Mouse (Mus musculus) megakaryocyte-erythroid progenitor cell, adult 5-6 weeks (primary cell): Measurements from ENCODE around the gene Sla2. TPM values are rescaled to one million over a fixed set of nuclear protein-coding genes. Genes with fewer than 3 reads are reported as not detected.
"Not testable (repeated sequence)": the region's sequence is repeated elsewhere in the genome, so short reads cannot be mapped to it uniquely, and the experiment has no call there.

Source experiments
- ATAC-seq: replicated peaks from 2 replicates; pipeline ENCODE4 v1.8.0; 2016; ENCODE audit warnings: mild to moderate bottlenecking, inconsistent platforms; ENCODE audit not compliant: severe bottlenecking, poor library complexity, low FRiP score, low TSS enrichment
- total RNA-seq, 2 experiments: library from RNA; stranded (forward) in 1 of 2; stranded (reverse) in 1 of 2; fragments of 200-1000, 215-1000 nt in 1 of 2; fragments of >200 nt in 1 of 2; fragmentation: Nextera tagmentation in 1 of 2; gene quantifications; 2 replicates each; pipeline ENCODE4 v1.2.3; 2014 to 2017

Gene Sla2
- total RNA-seq, 2 experiments from 2014 or later = 0.35 to 1.7 TPM

DNA sequence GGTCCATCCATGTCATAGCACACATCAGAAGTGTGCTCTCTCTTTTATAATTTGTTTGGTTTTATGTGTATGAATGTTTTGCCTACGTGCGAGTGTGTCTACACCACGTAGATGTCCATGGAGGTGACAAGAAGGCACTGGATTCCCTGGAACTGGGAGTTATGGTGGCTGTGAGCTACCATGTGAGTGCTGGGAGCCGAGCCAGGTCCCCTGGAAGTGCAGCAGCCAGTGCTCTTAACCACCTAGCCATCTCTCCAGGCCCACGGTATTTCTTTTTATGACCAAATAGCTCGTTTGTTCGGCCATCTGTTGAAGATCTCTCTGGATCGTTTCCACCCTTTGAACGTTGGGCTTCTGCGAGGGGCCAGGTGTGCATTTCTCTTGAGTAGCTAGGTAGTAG, 43.7 kb downstream of the Sla2 start:
- ATAC-seq = no peak

DNA sequence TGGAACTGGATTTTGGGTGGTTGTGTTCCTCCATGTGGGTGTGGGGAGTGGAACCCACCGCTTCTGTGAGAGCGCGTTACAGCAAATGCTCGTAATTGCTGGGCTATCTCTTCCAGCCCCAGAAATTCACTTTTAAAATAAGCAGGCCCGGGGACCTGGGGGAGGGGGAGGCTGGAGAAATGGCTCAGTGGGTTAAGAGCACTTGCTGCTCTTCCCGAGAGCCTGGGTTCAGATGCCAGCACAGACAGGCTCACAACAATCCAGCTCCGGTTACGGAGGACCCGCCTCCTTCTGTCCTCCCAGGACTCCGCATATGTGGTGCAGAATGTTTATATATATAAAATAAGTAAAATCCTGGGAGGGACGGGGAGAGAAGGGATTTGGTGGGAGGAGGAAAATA, 44.3 kb downstream of the Sla2 start:
- ATAC-seq = no peak

DNA sequence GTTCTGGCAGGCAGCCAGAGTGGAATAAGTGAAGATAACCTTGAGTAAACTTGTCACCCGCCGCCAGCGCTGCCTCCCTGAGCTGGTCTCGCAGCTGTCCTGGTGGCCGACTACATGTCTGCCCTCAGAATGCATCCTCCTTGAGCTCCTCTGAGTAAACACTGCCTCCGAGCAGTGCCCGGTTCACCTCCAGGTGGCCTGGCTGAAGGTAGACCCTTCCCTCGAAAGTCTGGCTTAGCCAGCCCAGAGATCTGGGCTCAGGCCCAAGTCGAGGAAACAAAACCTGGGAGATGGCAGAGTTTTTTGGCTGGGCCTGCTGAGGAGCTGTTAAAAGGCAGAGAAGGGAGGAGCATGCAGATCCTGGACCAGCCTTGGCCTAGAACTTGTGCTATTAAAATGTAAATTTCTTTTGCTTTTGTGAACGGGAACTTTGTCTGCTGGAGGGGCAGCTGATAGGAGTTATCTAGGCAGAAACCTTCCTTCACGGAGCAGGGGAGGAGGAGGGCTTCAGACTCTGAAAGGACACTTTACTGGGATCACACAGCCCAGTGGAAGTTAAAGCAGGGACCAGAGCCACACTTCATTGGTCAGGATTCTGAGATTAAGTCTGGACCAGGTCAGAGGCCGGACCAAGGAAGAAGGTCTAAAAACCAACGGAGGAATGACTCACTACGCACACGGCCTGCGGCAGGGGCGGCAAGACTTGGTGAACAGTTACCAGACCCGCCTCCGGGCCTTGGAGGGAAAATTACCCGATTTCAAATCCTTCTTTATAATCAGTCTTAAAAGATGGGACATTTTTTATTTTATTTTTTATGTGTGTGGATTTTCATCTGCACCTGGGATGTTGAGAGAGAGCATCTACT, 44.9 kb downstream of the Sla2 start:
- ATAC-seq = peak; percentile 55

DNA sequence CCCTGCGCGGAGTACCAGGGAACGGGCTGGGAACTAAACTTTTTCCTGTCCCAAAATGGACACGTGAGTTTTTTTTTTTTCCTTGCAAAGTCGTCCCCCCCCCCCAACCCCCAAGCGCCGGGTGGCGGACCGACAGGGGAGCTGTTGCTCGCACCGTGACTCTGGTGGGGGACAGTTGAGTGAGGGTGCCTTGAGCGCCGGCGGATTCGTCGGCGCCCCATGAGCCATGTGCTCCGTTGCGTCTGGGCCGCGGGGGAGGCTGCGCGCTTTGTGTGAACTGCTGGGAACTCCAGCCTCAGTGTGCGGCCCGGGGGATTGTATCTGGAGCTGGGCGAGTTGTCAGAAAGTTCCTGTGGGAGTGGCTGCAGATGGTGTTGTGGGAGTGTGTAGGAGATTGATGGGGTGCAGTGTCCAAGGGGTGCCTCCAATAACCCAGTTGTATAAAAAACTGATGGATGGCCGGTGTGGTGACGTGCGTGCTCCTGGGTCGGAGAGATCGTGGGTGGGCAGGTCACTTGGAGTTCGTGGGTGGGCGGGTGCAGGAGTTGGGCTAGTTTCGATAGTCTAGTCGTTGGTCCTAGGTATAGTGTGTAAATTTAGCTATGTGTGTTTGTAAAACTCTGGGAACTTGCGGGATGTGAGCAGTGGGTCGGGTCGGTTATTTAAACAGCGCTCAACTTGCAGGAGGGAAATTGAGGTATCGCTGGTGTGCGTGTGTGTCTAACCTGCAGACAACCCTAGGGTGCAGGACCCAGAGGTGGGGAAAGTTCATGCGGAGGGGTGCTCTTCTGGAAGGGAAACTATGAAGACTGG, 45.8 kb downstream of the Sla2 start:
- peak; percentile 50 for ATAC-seq

DNA sequence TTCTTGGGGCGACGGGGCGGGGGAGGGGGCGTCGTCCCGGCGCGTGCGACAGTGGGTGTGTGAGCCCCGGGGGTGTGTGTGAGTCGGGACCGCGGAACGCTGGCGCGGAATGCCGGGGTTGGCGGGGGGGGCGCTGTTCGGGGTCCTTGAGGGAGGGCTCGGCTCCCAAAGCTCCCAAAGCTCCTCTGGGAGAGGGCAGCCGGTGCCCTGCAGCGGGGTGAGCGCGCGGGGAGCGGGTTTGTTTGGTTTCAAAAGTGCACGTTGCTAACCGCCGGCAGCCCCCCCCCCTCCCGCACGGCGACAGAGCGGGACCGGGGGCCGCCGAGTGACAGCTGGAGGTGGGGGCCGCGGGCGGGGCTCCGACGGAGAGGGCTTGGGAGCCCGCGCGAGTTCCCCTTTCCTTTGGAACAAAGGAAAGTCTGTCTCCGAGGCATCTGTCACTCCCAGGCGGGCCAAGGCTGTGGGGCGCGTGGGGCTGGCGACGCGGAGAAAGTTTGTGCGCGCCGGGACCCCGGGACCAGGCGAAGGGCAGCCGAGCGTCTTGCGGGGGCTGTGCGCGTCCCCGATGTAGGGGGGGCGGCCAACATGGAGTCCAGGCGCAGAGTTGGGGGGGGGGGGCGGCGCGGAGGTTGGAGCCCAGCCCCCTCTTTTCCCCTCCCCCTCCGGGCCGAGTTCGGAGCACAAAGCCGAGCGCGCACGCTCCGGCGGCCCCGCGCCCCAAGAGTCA, 46.5 kb downstream of the Sla2 start:
- no peak for ATAC-seq

DNA sequence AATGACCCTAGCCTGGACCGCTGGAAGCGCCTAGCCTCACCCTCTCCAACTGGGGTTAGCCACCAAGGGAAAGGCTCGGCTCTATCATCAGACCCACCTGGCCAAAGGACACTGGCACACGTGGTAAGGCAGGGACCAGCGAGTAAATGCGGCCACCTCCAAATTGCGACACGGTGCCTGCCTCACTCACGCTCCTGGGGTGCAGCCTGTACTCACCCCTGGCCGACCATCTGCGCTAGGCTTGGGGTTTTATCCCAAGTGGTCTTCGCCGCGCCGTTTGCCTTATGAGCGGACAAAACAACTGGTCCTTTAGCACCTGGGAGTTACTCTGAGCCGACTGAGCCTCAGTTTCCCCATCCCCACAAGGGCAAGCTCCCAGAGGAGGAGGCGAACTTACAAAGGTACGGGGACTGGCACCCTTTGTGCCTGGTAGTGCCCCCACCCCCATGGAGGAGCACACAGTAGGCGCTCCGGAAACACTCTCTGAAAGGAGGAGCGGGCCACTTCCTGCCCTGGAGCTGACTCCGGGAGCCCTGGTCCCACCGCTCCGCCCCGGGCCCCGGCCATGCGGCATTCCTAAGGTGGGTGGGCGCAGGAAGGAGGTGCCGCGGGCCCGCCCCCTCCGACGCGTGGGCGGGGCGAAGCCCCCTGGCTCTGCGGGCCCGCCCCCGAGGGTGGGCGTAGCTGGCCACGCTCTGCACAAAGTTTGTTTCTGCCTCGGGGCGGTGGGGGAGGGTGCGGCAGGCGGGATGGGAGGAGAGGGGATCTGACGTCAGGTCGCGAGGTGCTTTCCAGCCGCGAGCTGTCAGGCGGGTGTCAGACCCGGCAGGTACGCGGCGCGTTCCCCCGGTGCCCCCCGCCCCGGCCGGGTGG, 47.4 kb downstream of the Sla2 start, which contains the start of gene Tgif2:
Gene Tgif2, plus strand, starts transcription at position 689 of the 873 bp plus-strand sequence.
- peak; percentile 51 for ATAC-seq

DNA sequence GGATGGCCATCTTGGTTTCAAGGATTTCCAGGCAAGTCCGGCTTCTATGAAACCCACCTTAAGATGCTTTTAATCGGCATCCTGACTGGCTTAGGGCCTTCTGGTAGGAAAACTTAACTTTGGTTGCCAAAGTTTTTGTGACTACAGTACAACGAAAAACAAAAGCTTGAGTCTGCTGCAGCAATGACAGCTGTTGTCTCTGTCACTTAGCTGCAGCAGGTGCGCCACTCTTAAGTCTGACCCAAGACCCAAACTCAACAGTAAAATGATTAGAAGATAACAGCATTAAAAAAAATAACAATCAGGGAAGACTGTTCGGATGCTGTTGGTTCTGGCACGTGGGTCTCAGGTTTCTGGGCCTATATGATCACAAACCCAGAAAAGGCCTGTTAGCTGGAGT, 48.2 kb downstream of the Sla2 start:
- ATAC-seq = no peak

DNA sequence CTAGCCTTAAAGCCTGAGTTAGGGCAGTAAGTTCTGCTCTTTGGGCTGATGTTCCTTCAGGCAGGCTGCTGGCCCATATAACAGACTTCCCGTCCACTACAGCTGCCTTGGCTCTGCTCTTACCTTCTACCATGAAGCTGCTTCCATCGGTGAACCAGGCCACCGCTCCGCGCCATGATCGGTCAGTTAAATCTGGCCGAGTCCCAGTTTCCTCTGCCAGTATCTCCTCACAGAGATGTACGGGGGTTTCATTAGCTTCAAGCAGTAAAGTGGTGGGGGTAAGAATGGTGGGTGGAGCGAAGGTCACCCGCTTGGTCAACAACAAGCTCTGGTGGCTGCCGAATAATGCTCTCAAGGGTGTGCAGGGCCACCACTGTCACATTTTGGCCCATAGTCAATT, 52.7 kb downstream of the Sla2 start:
- no peak for ATAC-seq

DNA sequence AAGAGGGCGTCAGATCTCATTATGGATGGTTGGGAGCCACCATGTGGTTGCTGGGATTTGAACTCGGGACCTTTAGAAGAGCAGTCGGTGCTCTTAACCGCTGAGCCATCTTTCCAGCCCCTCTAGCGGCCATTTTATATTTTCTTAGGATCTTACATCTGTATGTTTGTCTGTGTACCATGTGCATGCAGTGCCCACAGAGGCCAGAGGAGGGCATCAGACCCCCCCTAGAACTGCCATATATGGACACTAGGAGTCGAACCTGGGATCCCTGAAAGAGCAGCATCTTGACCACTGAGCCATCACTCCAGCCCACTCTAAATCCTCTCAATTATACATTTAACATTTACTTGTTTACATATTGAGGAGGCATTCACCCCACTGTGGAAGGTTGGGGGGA, 61.9 kb downstream of the Sla2 start:
- not testable (repeated sequence) for ATAC-seq

Other genes with a start within 250 kb of the Sla2 start
- gene Myl9, start 111.8 kb downstream of the Sla2 start, total RNA-seq (2014; fragmentation: Nextera tagmentation) = not detected in 2 replicates
- gene Myl9, start 111.8 kb downstream of the Sla2 start, total RNA-seq (2017) = not detected in 2 replicates
- 17.1 and 27.3 TPM in 2 replicates for gene Tgif2, start 47.2 kb downstream of the Sla2 start, total RNA-seq (2014; fragmentation: Nextera tagmentation)
- gene Tgif2, start 47.2 kb downstream of the Sla2 start, total RNA-seq (2017) = 16.3 and 17.5 TPM in 2 replicates
- gene 4930518I15Rik, start 29.2 kb downstream of the Sla2 start, total RNA-seq (2014; fragmentation: Nextera tagmentation) = 3.6 and 5.9 TPM in 2 replicates
- 0.84 TPM in 1 of 2 replicates, not detected in the other for gene 4930518I15Rik, start 29.2 kb downstream of the Sla2 start, total RNA-seq (2017)
- 197 and 208 TPM in 2 replicates for gene Rab5if, start 24.1 kb downstream of the Sla2 start, total RNA-seq (2014; fragmentation: Nextera tagmentation)
- gene Rab5if, start 24.1 kb downstream of the Sla2 start, total RNA-seq (2017) = 130 and 141 TPM in 2 replicates
- 29.3 and 32.0 TPM in 2 replicates for gene Ndrg3, start 104.9 kb upstream of the Sla2 start, total RNA-seq (2014; fragmentation: Nextera tagmentation)
- gene Ndrg3, start 104.9 kb upstream of the Sla2 start, total RNA-seq (2017) = 26.6 and 35.7 TPM in 2 replicates
- gene Dsn1, start 120.0 kb upstream of the Sla2 start, total RNA-seq (2014; fragmentation: Nextera tagmentation) = 31.8 and 35.1 TPM in 2 replicates
- 34.1 and 93.4 TPM in 2 replicates for gene Dsn1, start 120.0 kb upstream of the Sla2 start, total RNA-seq (2017)
- gene Soga1, start 192.1 kb upstream of the Sla2 start, total RNA-seq (2014; fragmentation: Nextera tagmentation) = 11.0 and 11.7 TPM in 2 replicates
- 5.6 and 8.6 TPM in 2 replicates for gene Soga1, start 192.1 kb upstream of the Sla2 start, total RNA-seq (2017)
- not detected in 2 replicates for gene Tldc2, start 199.9 kb upstream of the Sla2 start, total RNA-seq (2014; fragmentation: Nextera tagmentation)
- not detected in 2 replicates for gene Tldc2, start 199.9 kb upstream of the Sla2 start, total RNA-seq (2017)
- 63.5 and 64.5 TPM in 2 replicates for gene Samhd1, start 248.1 kb upstream of the Sla2 start, total RNA-seq (2014; fragmentation: Nextera tagmentation)
- 48.9 and 60.9 TPM in 2 replicates for gene Samhd1, start 248.1 kb upstream of the Sla2 start, total RNA-seq (2017)